Mouse (Mus musculus): ENCODE results near the gene Olfr45. TPM values are rescaled to one million over a fixed set of nuclear protein-coding genes. Genes with fewer than 3 reads are reported as not detected.

Gene Olfr45
- polyA plus RNA-seq (2012) = not detected in 2 replicates

GRCm38 (mm10) chr7:140681651-140682050 lies at the start of gene Olfr45:
Olfr45 (plus strand) TSS chr7:140681951.

GRCm38 (mm10) chr7:140646152-140646551 lies 35.6 kb upstream of the Olfr45 start, which contains the start of gene Olfr53:
Olfr53 (plus strand) TSS chr7:140646452.

GRCm38 (mm10) chr7:140659630-140660029 lies 22.1 kb upstream of the Olfr45 start, which contains the start of gene Olfr539:
Olfr539 (plus strand) TSS chr7:140659930.

GRCm38 (mm10) chr7:140696967-140697366 lies 15.2 kb downstream of the Olfr45 start, which contains the start of gene Olfr541:
Olfr541 (plus strand) TSS chr7:140697267.

Other genes starting within 250 kb of the Olfr45 start
- 0.06 TPM in 1 of 2 replicates, not detected in the other for gene Olfr533, start 218.6 kb upstream of the Olfr45 start, polyA plus RNA-seq (2012)
- gene Olfr535, start 197.7 kb upstream of the Olfr45 start, polyA plus RNA-seq (2012) = not detected in 2 replicates
- not detected in 2 replicates for gene Olfr536, start 174.6 kb upstream of the Olfr45 start, polyA plus RNA-seq (2012)
- not detected in 2 replicates for gene Olfr538, start 114.1 kb upstream of the Olfr45 start, polyA plus RNA-seq (2012)
- not detected in 2 replicates for gene Olfr46, start 80.7 kb upstream of the Olfr45 start, polyA plus RNA-seq (2012)
- not detected in 2 replicates for gene Olfr61, start 53.0 kb upstream of the Olfr45 start, polyA plus RNA-seq (2012)
- gene Olfr53, start 35.5 kb upstream of the Olfr45 start, polyA plus RNA-seq (2012) = not detected in 2 replicates
- not detected in 2 replicates for gene Olfr539, start 22.0 kb upstream of the Olfr45 start, polyA plus RNA-seq (2012)
- gene Olfr541, start 15.3 kb downstream of the Olfr45 start, polyA plus RNA-seq (2012) = not detected in 2 replicates
- not detected in 2 replicates for gene Cyp2e1, start 81.8 kb downstream of the Olfr45 start, polyA plus RNA-seq (2012)
- gene Syce1, start 105.9 kb downstream of the Olfr45 start, polyA plus RNA-seq (2012) = 0.08 and 2.4 TPM in 2 replicates
- 0.04 TPM in 1 of 2 replicates, not detected in the other for gene Zfp941, start 140.2 kb downstream of the Olfr45 start, polyA plus RNA-seq (2012)
- not detected in 2 replicates for gene Urah, start 153.1 kb downstream of the Olfr45 start, polyA plus RNA-seq (2012)
- gene Scgb1c1, start 163.6 kb downstream of the Olfr45 start, polyA plus RNA-seq (2012) = not detected in 2 replicates
- not detected in 2 replicates for gene Odf3, start 165.9 kb downstream of the Olfr45 start, polyA plus RNA-seq (2012)
- gene Gm45785, start 174.4 kb downstream of the Olfr45 start, polyA plus RNA-seq (2012) = 3.4 and 3.5 TPM in 2 replicates
- gene Ric8a, start 175.0 kb downstream of the Olfr45 start, polyA plus RNA-seq (2012) = 81.9 and 99.2 TPM in 2 replicates
- gene Bet1l, start 175.6 kb downstream of the Olfr45 start, polyA plus RNA-seq (2012) = 12.2 and 15.3 TPM in 2 replicates
- gene Psmd13, start 200.0 kb downstream of the Olfr45 start, polyA plus RNA-seq (2012) = 72.0 and 88.0 TPM in 2 replicates
- 87.3 and 88.0 TPM in 2 replicates for gene Sirt3, start 200.4 kb downstream of the Olfr45 start, polyA plus RNA-seq (2012)
- not detected in 2 replicates for gene Cox8b, start 218.5 kb downstream of the Olfr45 start, polyA plus RNA-seq (2012)
- 0.11 and 0.89 TPM in 2 replicates for gene Nlrp6, start 239.0 kb downstream of the Olfr45 start, polyA plus RNA-seq (2012)

Data from megakaryocyte-erythroid progenitor cell, adult 5 weeks (primary cell).